Mouse (Mus musculus) layer of hippocampus, adult 2 months (tissue): ENCODE measurements around the gene Hspa1b. TPM values are rescaled to one million over a fixed set of nuclear protein-coding genes. Genes with fewer than 3 reads are reported as not detected.
A peak's percentile ranks its signal among the peaks of the same experiment; 100 is the strongest.

ENCODE experiments used
- DNase-seq, 2 experiments: peaks; one replicate each; pipeline ENCODE4 v3.0.0; 2022; ENCODE audit warnings: low spot score in 2 of 2
- H3K27ac ChIP-seq: fragments of 200-600 bp; 2 replicates; pipeline ENCODE4 v1.8.1; 2022
- H3K4me3 ChIP-seq: fragments of 200-600 bp; 2 replicates; pipeline ENCODE4 v1.8.1; 2022; ENCODE audit warnings: mild to moderate bottlenecking
- CTCF ChIP-seq: fragments of 200-600 bp; conservative IDR thresholded peaks from 2 replicates; pipeline ENCODE4 v1.8.1; 2022; ENCODE audit warnings: antibody characterized with exemption, mild to moderate bottlenecking, moderate library complexity
- total RNA-seq, 2 experiments: library from RNA; stranded (reverse); gene quantifications; 2 replicates each; pipeline ENCODE4 v1.2.3; 2021

Hspa1b gene
- total RNA-seq, 2 experiments from 2014 or later, result 21.4 to 24.7 TPM

GRCm38 (mm10) chr17:34944362-34944761, 14.7 kb downstream of the Hspa1b start:
- DNase-seq, result no peak
- no peak for TF ChIP-seq CTCF
- Histone ChIP-seq H3K4me3 (no peak overlapping the region), H3K27ac (no peak overlapping the region)

- no peak overlapping the region; the same call in 1 of the 2 replicates for H3K27ac ChIP-seq
- DNase-seq, result no peak
- TF ChIP-seq CTCF, result no peak
- H3K4me3 ChIP-seq, result no peak overlapping the region
Measured at GRCm38 (mm10) chr17:34943128-34943815, 15.8 kb downstream of the Hspa1b start.

GRCm38 (mm10) chr17:34941344-34942041, 17.5 kb downstream of the Hspa1b start:
- TF ChIP-seq CTCF, result no peak
- no peak for DNase-seq
- Histone ChIP-seq H3K4me3 (peak overlapping the region; percentile 35), H3K27ac (no peak overlapping the region)

GRCm38 (mm10) chr17:34937960-34938505, 21.0 kb downstream of the Hspa1b start:
- DNase-seq, result no peak
- no peak overlapping the region for H3K4me3 ChIP-seq
- no peak overlapping the region for H3K27ac ChIP-seq
- TF ChIP-seq CTCF, result no peak

GRCm38 (mm10) chr17:34934830-34935229, 24.2 kb downstream of the Hspa1b start:
- DNase-seq, result no peak
- Histone ChIP-seq H3K4me3 (no peak overlapping the region), H3K27ac (no peak overlapping the region)
- no peak for TF ChIP-seq CTCF

- DNase-seq, result peak in 1 of 2 experiments; percentile 24
- no peak for TF ChIP-seq CTCF
- H3K4me3 ChIP-seq, result no peak overlapping the region
- H3K27ac ChIP-seq, result peak overlapping the region; percentile 47; the same call in 1 of the 2 replicates
Measured at GRCm38 (mm10) chr17:34934031-34934430, 25.0 kb downstream of the Hspa1b start.

- peak overlapping the region; percentile 89; the same call in 1 of the 2 replicates for H3K27ac ChIP-seq
- no peak for DNase-seq
- TF ChIP-seq CTCF, result no peak
- H3K4me3 ChIP-seq, result peak overlapping the region; percentile 96
Measured at GRCm38 (mm10) chr17:34932287-34932686, 26.8 kb downstream of the Hspa1b start.

- DNase-seq, result peak in 1 of 2 experiments; percentile 24
Measured at GRCm38 (mm10) chr17:34931735-34932098, 27.3 kb downstream of the Hspa1b start.

GRCm38 (mm10) chr17:34931061-34931734, 27.8 kb downstream of the Hspa1b start, which contains the start of gene Neu1:
Gene Neu1, plus strand, starts transcription at chr17:34931253.
- H3K27ac ChIP-seq, result peak within 1 kb of the TSS; percentile 89
- DNase-seq, result peak; percentile 98 to 99
- peak within 1 kb of the TSS; percentile 96 for H3K4me3 ChIP-seq
- peak; percentile 88 for TF ChIP-seq CTCF

More at GRCm38 (mm10) chr17:34931735-34932098, 27.3 kb downstream of the Hspa1b start:
- TF ChIP-seq CTCF, result no peak
- H3K27ac ChIP-seq, result peak overlapping the region; percentile 89
- peak overlapping the region; percentile 96 for H3K4me3 ChIP-seq

- no peak for TF ChIP-seq CTCF
- no peak overlapping the region for H3K27ac ChIP-seq
- no peak for DNase-seq
- no peak overlapping the region for H3K4me3 ChIP-seq
Measured at GRCm38 (mm10) chr17:34928841-34929240, 30.2 kb downstream of the Hspa1b start.

GRCm38 (mm10) chr17:34927306-34928019, 31.6 kb downstream of the Hspa1b start:
- no peak for DNase-seq
- TF ChIP-seq CTCF, result no peak
- H3K4me3 ChIP-seq, result no peak overlapping the region
- H3K27ac ChIP-seq, result peak overlapping the region; percentile 51; the same call in 1 of the 2 replicates

- Histone ChIP-seq H3K4me3 (no peak overlapping the region), H3K27ac (no peak overlapping the region)
- DNase-seq, result no peak
- no peak for TF ChIP-seq CTCF
Measured at GRCm38 (mm10) chr17:34924258-34924657, 34.8 kb downstream of the Hspa1b start.
